Mouse (Mus musculus): ENCODE measurements around the gene Prrc2b. TPM values are rescaled to one million over a fixed set of nuclear protein-coding genes. Genes with fewer than 3 reads are reported as not detected.

Gene Prrc2b
- polyA plus RNA-seq, 1 experiment from 2014 or later, result 69.2 TPM

- Histone ChIP-seq H3K36me3 (no peaks in the 10 kb centered on the region), H3K4me1 (replicated peaks) (peaks cover 7% of the 10 kb centered on the region; the same call in 1 of the 2 replicates), H3K9me3 (no peaks in the 10 kb centered on the region), H3K4me3 (replicated peaks) (peak overlapping the region; percentile 52), H3K4me2 (peak overlapping the region; percentile 85), H3K27ac (peak overlapping the region; percentile 90), H3K9ac (replicated peaks) (peak overlapping the region; percentile 61), H3K27me3 (no peaks in the 10 kb centered on the region)
- peak; percentile 95 for ATAC-seq (ENCODE audit: insufficient number of reproducible peaks, insufficient read depth, low FRiP score, low TSS enrichment, low read depth)
- WGBS, result under 1% methylated on average over 40 of the region's 40 CpGs
Measured at GRCm38 (mm10) chr2:32137667-32138266, 13.1 kb upstream of the Prrc2b start.

DNA sequence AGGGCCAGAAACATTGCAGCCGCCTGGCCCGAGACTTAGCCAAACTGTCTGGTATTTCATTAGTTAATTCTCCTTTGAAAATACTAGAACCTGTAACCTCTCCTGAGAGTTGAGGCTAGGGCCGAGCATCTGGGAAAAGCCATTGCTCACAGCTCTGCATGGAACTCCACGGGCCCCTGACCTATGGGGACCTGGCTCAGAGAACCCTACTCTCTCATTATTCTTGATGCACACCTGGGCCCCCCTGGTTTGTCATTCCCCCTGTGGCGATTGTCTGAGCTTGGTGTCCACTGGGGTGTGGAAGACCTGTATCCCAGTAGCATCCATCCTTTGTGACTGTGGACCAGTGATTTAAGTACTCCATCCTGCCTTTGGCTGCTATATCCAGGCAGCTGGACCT lies 11.5 kb upstream of the Prrc2b start:
- ATAC-seq (ENCODE audit: insufficient number of reproducible peaks, insufficient read depth, low FRiP score, low TSS enrichment, low read depth), result no peak
- H3K9ac ChIP-seq (replicated peaks), result no peak overlapping the region
- H3K4me2 ChIP-seq, result no peak overlapping the region
- H3K4me3 ChIP-seq (replicated peaks), result no peak overlapping the region
- WGBS, result 79% methylated on average over 5 of the region's 5 CpGs
- no peaks in the 10 kb centered on the region for H3K27me3 ChIP-seq
- peaks cover 7% of the 10 kb centered on the region; the same call in 1 of the 2 replicates for H3K4me1 ChIP-seq (replicated peaks)
- H3K27ac ChIP-seq, result no peak overlapping the region
- no peaks in the 10 kb centered on the region for H3K36me3 ChIP-seq
- no peaks in the 10 kb centered on the region for H3K9me3 ChIP-seq

GRCm38 (mm10) chr2:32140498-32140934 lies 10.4 kb upstream of the Prrc2b start:
- no peaks in the 10 kb centered on the region for H3K9me3 ChIP-seq
- 65% methylated on average over 4 of the region's 4 CpGs for WGBS
- H3K4me3 ChIP-seq (replicated peaks), result no peak overlapping the region
- H3K27me3 ChIP-seq, result no peaks in the 10 kb centered on the region
- no peak overlapping the region for H3K27ac ChIP-seq
- H3K9ac ChIP-seq (replicated peaks), result no peak overlapping the region
- H3K4me2 ChIP-seq, result no peak overlapping the region
- H3K4me1 ChIP-seq (replicated peaks), result peaks cover 7% of the 10 kb centered on the region; the same call in 1 of the 2 replicates
- ATAC-seq (ENCODE audit: insufficient number of reproducible peaks, insufficient read depth, low FRiP score, low TSS enrichment, low read depth), result no peak
- H3K36me3 ChIP-seq, result no peaks in the 10 kb centered on the region

- no peaks in the 10 kb centered on the region for H3K36me3 ChIP-seq
- WGBS, result 77% methylated on average over 6 of the region's 6 CpGs
Measured at GRCm38 (mm10) chr2:32141602-32142001, 9.3 kb upstream of the Prrc2b start.

DNA sequence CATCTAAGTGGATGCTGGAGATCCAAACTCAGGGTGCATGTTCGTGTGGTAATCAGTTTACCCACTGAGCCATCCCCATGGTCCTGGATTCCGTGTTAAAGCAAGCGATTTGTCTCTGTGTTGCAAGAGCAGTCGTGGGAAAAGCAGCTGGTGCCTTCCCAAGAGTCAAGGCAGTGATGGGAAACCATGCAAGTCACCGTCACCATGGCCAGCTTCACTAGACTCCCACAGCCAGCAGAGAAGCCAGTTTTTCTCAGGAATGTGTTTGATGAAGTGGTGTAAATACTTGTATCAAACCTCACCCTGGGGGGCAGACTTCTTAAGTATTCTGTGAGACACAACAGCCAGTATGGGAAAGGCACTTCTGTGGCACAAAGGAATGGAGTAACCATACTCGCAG lies 8.5 kb upstream of the Prrc2b start:
- Histone ChIP-seq H3K4me2 (no peak overlapping the region), H3K4me3 (replicated peaks) (no peak overlapping the region), H3K36me3 (no peaks in the 10 kb centered on the region), H3K9ac (replicated peaks) (0 out of 2 replicates have a peak overlapping the region, but pooled peaks have one; percentile 23), H3K27me3 (no peaks in the 10 kb centered on the region), H3K4me1 (replicated peaks) (peaks cover 2% of the 10 kb centered on the region; the same call in 1 of the 2 replicates), H3K9me3 (no peaks in the 10 kb centered on the region), H3K27ac (no peak overlapping the region)
- no peak for ATAC-seq (ENCODE audit: insufficient number of reproducible peaks, insufficient read depth, low FRiP score, low TSS enrichment, low read depth)
- WGBS, result 64% methylated on average over 6 of the region's 6 CpGs

More at GRCm38 (mm10) chr2:32141602-32142001, 9.3 kb upstream of the Prrc2b start:
- Histone ChIP-seq H3K4me1 (replicated peaks) (peaks cover 7% of the 10 kb centered on the region; the same call in 1 of the 2 replicates), H3K27me3 (no peaks in the 10 kb centered on the region), H3K4me2 (no peak overlapping the region), H3K9me3 (no peaks in the 10 kb centered on the region), H3K27ac (no peak overlapping the region), H3K4me3 (replicated peaks) (no peak overlapping the region), H3K9ac (replicated peaks) (no peak overlapping the region)
- no peak for ATAC-seq (ENCODE audit: insufficient number of reproducible peaks, insufficient read depth, low FRiP score, low TSS enrichment, low read depth)

- Histone ChIP-seq H3K27me3 (no peaks in the 10 kb centered on the region), H3K9ac (replicated peaks) (no peak overlapping the region), H3K36me3 (no peaks in the 10 kb centered on the region), H3K9me3 (no peaks in the 10 kb centered on the region), H3K27ac (no peak overlapping the region), H3K4me1 (replicated peaks) (no peaks in the 10 kb centered on the region), H3K4me2 (no peak overlapping the region), H3K4me3 (replicated peaks) (no peak overlapping the region)
- 85% methylated on average over 5 of the region's 5 CpGs for WGBS
- ATAC-seq (ENCODE audit: insufficient number of reproducible peaks, insufficient read depth, low FRiP score, low TSS enrichment, low read depth), result no peak
Measured at GRCm38 (mm10) chr2:32144633-32145032, 6.2 kb upstream of the Prrc2b start.

GRCm38 (mm10) chr2:32146617-32147162 lies 4.2 kb upstream of the Prrc2b start:
- ATAC-seq (ENCODE audit: insufficient number of reproducible peaks, insufficient read depth, low FRiP score, low TSS enrichment, low read depth), result no peak
- 81% methylated on average over 5 of the region's 5 CpGs for WGBS
- H3K27me3 ChIP-seq, result no peaks in the 10 kb centered on the region

DNA sequence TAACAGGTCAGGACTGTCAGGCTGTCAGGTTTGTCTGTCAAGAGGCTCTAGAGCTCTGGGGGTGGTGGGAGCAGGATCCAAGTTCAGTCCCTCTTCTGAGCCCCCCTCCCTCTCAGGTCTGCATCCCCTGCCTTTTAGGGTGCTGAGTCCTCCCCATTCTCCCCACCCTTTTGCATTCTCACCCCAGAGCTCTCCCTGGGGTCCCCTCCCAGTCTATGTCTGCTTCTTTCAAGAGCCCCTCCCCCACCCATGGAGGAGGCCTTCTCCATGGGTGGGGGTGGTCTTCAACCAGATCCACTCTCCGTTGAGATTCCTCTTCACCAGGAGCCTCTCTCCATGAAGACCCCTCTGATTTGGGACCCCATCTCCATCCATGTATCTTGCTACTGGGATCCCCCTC lies 747 bp upstream of the Prrc2b start:
- peak overlapping the region; percentile 97 for H3K4me2 ChIP-seq
- 25% methylated on average over 1 of the region's 1 CpGs for WGBS
- peaks cover 40% of the 10 kb centered on the region for H3K4me1 ChIP-seq (replicated peaks)
- no peaks in the 10 kb centered on the region for H3K9me3 ChIP-seq
- peak overlapping the region; percentile 100 for H3K9ac ChIP-seq (replicated peaks)
- no peaks in the 10 kb centered on the region for H3K27me3 ChIP-seq
- no peaks in the 10 kb centered on the region for H3K36me3 ChIP-seq
- H3K27ac ChIP-seq, result peak overlapping the region; percentile 99
- H3K4me3 ChIP-seq (replicated peaks), result peak overlapping the region; percentile 96
- ATAC-seq (ENCODE audit: insufficient number of reproducible peaks, insufficient read depth, low FRiP score, low TSS enrichment, low read depth), result no peak

More at GRCm38 (mm10) chr2:32146617-32147162, 4.2 kb upstream of the Prrc2b start:
- no peaks in the 10 kb centered on the region for H3K36me3 ChIP-seq
- H3K4me1 ChIP-seq (replicated peaks), result peaks cover 8% of the 10 kb centered on the region
- no peak overlapping the region for H3K9ac ChIP-seq (replicated peaks)
- H3K4me2 ChIP-seq, result no peak overlapping the region
- no peaks in the 10 kb centered on the region for H3K9me3 ChIP-seq
- no peak overlapping the region for H3K27ac ChIP-seq
- H3K4me3 ChIP-seq (replicated peaks), result no peak overlapping the region

DNA sequence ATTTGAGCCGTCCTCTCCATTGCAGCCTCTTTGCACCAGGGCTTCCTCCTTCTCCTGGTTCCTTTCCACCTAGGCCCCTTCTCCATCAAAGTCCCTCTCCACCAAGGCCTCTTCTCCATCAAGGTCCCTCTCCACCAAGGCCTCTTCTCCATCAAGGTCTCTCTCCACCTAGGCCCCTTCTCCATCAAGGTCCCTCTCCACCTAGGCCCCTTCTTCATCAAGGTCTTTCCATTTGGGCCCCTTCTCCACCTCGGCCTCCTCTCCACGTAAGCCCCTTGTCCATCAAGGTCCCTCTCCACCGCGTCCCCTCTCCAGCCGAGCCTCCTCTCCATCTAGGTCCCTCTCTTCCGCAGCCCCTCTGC lies 339 bp upstream of the Prrc2b start:
- peak overlapping the region; percentile 100 for H3K9ac ChIP-seq (replicated peaks)
- peak overlapping the region; percentile 99 for H3K27ac ChIP-seq
- H3K4me1 ChIP-seq (replicated peaks), result peaks cover 44% of the 10 kb centered on the region
- H3K4me3 ChIP-seq (replicated peaks), result peak overlapping the region; percentile 96
- WGBS, result 4% methylated on average over 7 of the region's 7 CpGs
- ATAC-seq (ENCODE audit: insufficient number of reproducible peaks, insufficient read depth, low FRiP score, low TSS enrichment, low read depth), result no peak
- peak overlapping the region; percentile 97 for H3K4me2 ChIP-seq
- H3K9me3 ChIP-seq, result no peaks in the 10 kb centered on the region
- no peaks in the 10 kb centered on the region for H3K36me3 ChIP-seq
- H3K27me3 ChIP-seq, result no peaks in the 10 kb centered on the region

DNA sequence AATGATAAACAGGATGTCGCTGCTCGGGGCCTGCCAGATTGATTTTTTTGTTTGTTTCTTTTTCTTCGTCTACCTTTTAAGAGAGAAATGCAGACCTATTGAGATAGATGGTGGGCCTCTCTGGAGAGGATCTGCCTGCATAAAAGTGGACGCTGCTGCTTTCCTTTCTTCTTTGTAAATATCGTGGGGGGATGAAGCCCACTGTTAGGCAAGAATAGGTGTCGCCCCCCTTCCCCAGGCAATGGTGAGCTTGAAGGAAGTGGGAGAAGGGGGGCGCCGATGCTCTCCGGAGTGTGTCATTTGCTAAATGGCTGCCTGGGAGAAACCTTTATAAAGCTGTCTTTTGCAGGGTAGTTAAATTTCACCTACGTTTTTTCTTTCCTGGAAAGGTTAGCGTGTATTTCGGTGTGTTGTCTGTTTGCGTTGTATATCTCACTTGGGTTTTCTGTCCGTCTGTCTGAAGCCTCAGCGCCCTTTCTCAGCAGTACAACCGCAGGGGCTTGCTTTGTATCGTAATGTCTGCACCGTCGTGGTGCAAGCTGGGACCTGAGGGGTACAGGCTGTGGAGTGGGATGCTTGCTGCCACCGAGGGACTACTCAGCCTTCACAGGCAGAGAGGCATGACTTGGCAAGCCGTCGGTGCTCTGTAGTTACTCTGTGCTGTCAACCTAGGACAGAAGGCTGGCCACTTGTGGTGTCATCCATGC lies 931 bp downstream of the Prrc2b start:
- no peaks in the 10 kb centered on the region for H3K27me3 ChIP-seq
- peaks cover 57% of the 10 kb centered on the region for H3K4me1 ChIP-seq (replicated peaks)
- peak overlapping the region; percentile 99 for H3K27ac ChIP-seq
- WGBS, result under 1% methylated on average over 22 of the region's 22 CpGs
- peak overlapping the region; percentile 96 for H3K4me3 ChIP-seq (replicated peaks)
- peak overlapping the region; percentile 97 for H3K4me2 ChIP-seq
- no peaks in the 10 kb centered on the region for H3K36me3 ChIP-seq
- H3K9me3 ChIP-seq, result no peaks in the 10 kb centered on the region
- H3K9ac ChIP-seq (replicated peaks), result peak overlapping the region; percentile 100
- 0 out of 2 replicates have a peak, but pooled peaks have one; percentile 6 for ATAC-seq (ENCODE audit: insufficient number of reproducible peaks, insufficient read depth, low FRiP score, low TSS enrichment, low read depth)

GRCm38 (mm10) chr2:32152367-32153034 lies 1.6 kb downstream of the Prrc2b start:
- Histone ChIP-seq H3K4me1 (replicated peaks) (peaks cover 64% of the 10 kb centered on the region), H3K9ac (replicated peaks) (peak overlapping the region; percentile 100), H3K27me3 (no peaks in the 10 kb centered on the region), H3K9me3 (no peaks in the 10 kb centered on the region), H3K4me3 (replicated peaks) (peak overlapping the region; percentile 96), H3K4me2 (peak overlapping the region; percentile 97), H3K27ac (peak overlapping the region; percentile 99), H3K36me3 (no peaks in the 10 kb centered on the region)
- 16% methylated on average over 12 of the region's 12 CpGs for WGBS
- ATAC-seq (ENCODE audit: insufficient number of reproducible peaks, insufficient read depth, low FRiP score, low TSS enrichment, low read depth), result 0 out of 2 replicates have a peak, but pooled peaks have one; percentile 2
